Mouse (Mus musculus): Measurements from ENCODE around the gene Flii.
A peak's percentile ranks its signal among the peaks of the same experiment; 100 is the strongest.

DNA sequence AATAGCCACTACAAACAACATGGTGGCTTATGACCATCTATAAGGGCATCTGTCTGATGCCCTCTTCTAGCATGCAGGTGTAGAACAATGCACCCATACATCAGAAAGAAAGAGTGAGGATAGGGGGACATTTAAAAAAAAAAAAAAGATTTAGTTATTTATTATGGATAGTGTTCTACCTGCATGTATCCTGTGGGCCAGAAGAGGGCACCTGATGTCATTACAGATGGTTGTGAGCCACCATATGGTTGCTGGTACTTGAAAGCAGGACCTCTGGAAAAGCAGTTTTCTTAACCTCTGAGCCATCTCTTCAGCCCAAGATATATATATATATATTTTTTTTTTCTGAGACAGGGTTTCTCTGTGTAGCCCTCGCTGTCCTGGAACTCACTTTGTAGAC, 30.9 kb downstream of the Flii start:
- TF ChIP-seq CTCF (IDR thresholded peaks at IDR 0.05; ENCODE audit: low read depth) (peak; percentile 31), EP300 (IDR thresholded peaks at IDR 0.05; ENCODE audit: low read depth) (no peak)

Measured in liver, postnatal 0 days (tissue).